Mouse (Mus musculus) stomach, embryonic 16.5 days (tissue): Measurements from ENCODE around the gene Coro6. TPM values are rescaled to one million over a fixed set of nuclear protein-coding genes. Genes with fewer than 3 reads are reported as not detected.

Source experiments
- ATAC-seq: fragments of 200-750 bp; cut with Nextera tagmentation; 2 replicates; pipeline ENCODE4 v1.8.0; 2017; ENCODE audit warnings: moderate number of reproducible peaks, moderate TSS enrichment; ENCODE audit not compliant: insufficient read depth, low FRiP score
- H3K27ac ChIP-seq: fragments of 300-500 bp; sonication (generic); 2 replicates; pipeline ENCODE4 v1.5.1; 2014; ENCODE audit warnings: low read length
- H3K27me3 ChIP-seq: fragments of 300-500 bp; sonication (generic); 2 replicates; pipeline ENCODE4 v1.6.1; 2014; ENCODE audit warnings: low read length, control low read depth, mixed read lengths; ENCODE audit not compliant: control insufficient read depth, insufficient read depth
- H3K36me3 ChIP-seq: fragments of 300-500 bp; sonication (generic); 2 replicates; pipeline ENCODE4 v1.6.1; 2014; ENCODE audit warnings: low read length; ENCODE audit not compliant: control insufficient read depth, insufficient read depth
- H3K4me1 ChIP-seq: fragments of 300-500 bp; sonication (generic); 2 replicates; pipeline ENCODE4 v1.6.1; 2014; ENCODE audit warnings: low read length, control low read depth, mixed read lengths; ENCODE audit not compliant: control insufficient read depth, insufficient read depth
- H3K4me2 ChIP-seq: fragments of 300-500 bp; sonication (generic); 2 replicates; pipeline ENCODE4 v1.6.1; 2014; ENCODE audit warnings: low read depth, low read length, mixed read lengths
- H3K4me3 ChIP-seq: fragments of 300-500 bp; sonication (generic); replicated peaks from 2 replicates; pipeline ENCODE4 v1.5.1; 2014; ENCODE audit warnings: mild to moderate bottlenecking, low read length
- H3K9ac ChIP-seq: fragments of 300-500 bp; sonication (generic); 2 replicates; pipeline ENCODE4 v1.6.1; 2014; ENCODE audit warnings: low read length
- H3K9me3 ChIP-seq: fragments of 300-500 bp; sonication (generic); replicated peaks from 2 replicates; pipeline ENCODE4 v1.6.1; 2016; ENCODE audit warnings: low read length, control low read depth; ENCODE audit not compliant: control insufficient read depth
- WGBS: fragments of 180-500 bp; shearing (Covaris S2); extraction: QIAGEN DNeasy Blood & Tissue Kit; methylation state at CpG from one replicate; pipeline ENCODE4 v1.1.7; 2014; 5-methylcytosine and 5-hydroxymethylcytosine counted together
- polyA plus RNA-seq: library from polyadenylated mRNA; unstranded; fragments of >200 nt; fragmentation: Nextera tagmentation; extraction: Ambion mirVana; gene quantifications from 2 replicates; pipeline ENCODE4 v1.2.1, GENCODE M21; 2015

The Coro6 gene
- polyA plus RNA-seq, 1 experiment from 2014 or later = 2.0 TPM

DNA sequence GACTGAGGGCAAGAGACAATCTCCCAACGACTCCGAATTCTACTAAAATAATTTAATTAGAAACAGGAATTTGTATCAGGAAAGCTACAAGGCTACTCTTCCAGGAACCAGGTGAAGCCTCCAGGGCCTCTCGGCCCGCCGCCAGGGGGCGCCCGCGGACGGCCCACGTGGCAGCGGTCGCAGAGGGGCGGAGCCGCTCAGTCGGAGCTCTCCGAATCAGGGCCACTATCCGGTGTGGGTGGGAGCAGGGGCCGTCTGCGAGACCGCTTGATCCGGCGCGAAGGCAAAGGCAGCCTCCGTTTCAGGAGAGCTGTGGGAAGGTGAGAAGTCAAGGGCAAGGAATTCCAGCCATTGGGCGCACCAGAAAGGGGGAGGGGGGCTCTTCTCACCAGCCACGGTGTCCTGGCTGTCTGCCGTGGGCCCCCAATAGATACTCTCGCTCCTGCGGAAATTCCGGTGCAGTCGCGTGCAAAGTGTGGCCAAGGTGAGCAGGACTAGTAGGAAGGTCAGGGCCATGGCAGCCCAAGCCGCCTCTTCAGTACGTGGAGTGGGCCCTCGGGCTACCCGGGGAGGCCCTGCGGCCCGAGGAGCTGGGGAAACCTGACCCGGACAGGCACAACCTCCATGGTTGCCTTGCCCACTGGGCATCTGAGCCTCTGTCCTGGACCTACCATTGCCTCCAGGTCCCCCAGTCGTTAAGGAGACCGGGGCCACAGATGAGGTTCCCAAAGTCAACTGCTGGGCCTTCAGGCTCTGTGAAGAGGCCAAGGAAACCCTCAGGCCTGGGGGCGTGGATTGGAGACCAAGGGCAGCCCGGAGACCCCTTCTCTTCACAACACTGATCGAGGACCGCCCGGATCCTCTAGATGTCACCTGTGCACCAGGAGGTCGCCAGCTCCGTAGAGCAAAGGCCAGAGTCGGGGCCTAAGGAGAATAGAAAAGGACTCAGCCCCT lies 46.1 kb downstream of the Coro6 start:
- Histone ChIP-seq H3K9me3 (no peaks in the 10 kb centered on the region), H3K9ac (peak overlapping the region; percentile 66), H3K27me3 (no peaks in the 10 kb centered on the region), H3K36me3 (peaks cover 32% of the 10 kb centered on the region), H3K4me1 (peaks cover 13% of the 10 kb centered on the region), H3K4me3 (peak overlapping the region; percentile 33), H3K27ac (no peak overlapping the region), H3K4me2 (peak overlapping the region; percentile 60)
- 20% methylated on average over 49 of the region's 49 CpGs for WGBS
- ATAC-seq = peak; percentile 52; the same call in 1 of the 2 replicates

DNA sequence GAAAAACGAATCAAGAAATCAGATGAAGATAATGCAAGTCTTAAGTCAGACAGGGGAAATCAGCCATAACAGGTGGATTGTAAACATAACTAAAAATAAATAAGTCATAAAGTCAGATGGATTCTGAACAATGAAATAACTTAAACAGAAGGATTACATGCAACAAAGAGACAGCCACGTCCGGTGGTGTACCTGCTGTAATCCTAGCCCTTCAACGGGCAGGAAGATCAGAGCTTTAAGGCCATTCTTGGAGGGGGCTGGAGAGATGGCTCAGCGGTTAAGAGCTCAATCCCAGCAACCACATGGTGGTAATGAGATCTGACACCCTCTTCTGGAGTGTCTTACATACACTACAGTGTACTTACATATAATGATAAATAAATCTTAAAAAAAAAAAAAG lies 49.1 kb downstream of the Coro6 start:
- Histone ChIP-seq H3K9me3 (no peaks in the 10 kb centered on the region), H3K4me1 (peaks cover 36% of the 10 kb centered on the region), H3K27me3 (peaks cover 5% of the 10 kb centered on the region; the same call in 1 of the 2 replicates), H3K4me2 (no peak overlapping the region), H3K36me3 (peaks cover 10% of the 10 kb centered on the region; the same call in 1 of the 2 replicates), H3K27ac (no peak overlapping the region), H3K9ac (no peak overlapping the region), H3K4me3 (no peak overlapping the region)
- 65% methylated on average over 5 of the region's 5 CpGs for WGBS
- ATAC-seq = no peak

DNA sequence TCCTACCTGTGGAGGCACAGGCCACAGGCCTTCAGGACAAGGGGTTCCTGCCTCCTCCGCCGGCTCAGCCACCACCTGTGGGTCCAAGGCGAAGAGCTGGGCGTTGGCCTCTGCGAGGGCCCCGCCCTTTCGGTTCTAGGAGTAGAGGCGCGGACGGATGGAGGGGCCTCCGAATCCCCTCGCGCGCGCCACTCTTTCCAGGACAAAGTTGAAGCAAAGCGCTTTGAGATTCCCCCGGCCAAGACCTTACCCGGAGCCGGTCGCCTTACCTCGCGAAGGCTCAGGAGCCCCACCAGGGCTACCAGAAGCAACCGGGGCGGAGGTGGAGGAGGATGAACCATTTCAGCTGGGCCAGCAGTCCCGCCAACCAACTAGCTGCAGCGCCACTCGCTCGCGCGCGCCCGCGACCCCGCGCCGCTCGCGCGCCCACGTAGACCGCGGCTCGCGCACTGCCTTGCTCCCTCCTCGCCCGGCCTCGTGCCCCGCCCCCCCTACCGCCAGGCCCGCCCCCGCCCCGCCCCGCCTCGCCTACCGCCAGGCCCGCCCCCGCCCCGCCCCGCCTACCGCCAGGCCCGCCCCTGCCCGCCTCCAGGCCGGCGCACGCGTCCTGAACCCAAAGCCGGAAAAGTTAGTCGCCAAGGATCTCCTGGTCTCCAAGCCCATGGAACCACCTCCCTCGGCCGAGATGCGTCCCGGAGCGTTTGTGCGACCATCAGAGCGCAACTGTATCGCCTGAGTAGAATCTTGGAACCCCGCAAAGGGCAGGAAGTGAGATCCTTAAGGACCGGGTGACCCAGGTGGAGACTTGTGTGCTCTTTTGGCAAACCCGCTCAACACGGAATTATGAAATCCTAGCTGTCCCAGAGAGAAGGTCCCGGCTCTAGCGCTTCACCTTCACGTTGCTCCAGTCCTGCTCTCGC lies 50.9 kb downstream of the Coro6 start:
- Histone ChIP-seq H3K27me3 (peaks cover 12% of the 10 kb centered on the region; the same call in 1 of the 2 replicates), H3K4me3 (peak overlapping the region; percentile 77), H3K36me3 (0 out of 2 replicates have a peak, but pooled peaks cover 3% of the 10 kb centered on the region), H3K4me2 (peak overlapping the region; percentile 89), H3K9me3 (no peaks in the 10 kb centered on the region), H3K27ac (peak overlapping the region; percentile 74), H3K9ac (peak overlapping the region; percentile 84), H3K4me1 (peaks cover 35% of the 10 kb centered on the region)
- WGBS = under 1% methylated on average over 68 of the region's 84 CpGs
- peak; percentile 84 for ATAC-seq

DNA sequence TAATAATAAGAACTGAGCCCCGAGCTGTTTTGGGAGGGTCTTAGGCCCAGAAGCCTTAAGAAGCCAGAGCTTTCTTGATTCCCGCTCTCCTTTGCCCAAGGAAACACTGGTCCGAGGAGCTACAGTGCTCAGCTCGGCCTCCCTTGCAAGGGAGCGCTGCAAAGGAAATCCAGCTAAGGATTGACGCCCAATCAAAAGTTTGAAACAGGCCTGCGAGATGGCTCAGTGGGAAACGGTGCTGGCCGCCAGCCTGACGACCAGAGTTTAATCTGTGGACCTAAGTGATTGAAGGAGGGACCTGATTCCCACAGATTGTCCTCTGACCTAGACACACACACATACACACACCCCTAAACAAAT lies 51.6 kb downstream of the Coro6 start:
- ATAC-seq = no peak
- peaks cover 30% of the 10 kb centered on the region for H3K4me1 ChIP-seq
- H3K9ac ChIP-seq = peak overlapping the region; percentile 75
- peaks cover 12% of the 10 kb centered on the region; the same call in 1 of the 2 replicates for H3K27me3 ChIP-seq
- no peaks in the 10 kb centered on the region for H3K9me3 ChIP-seq
- H3K36me3 ChIP-seq = 0 out of 2 replicates have a peak, but pooled peaks cover 3% of the 10 kb centered on the region
- peak overlapping the region; percentile 77 for H3K4me3 ChIP-seq
- H3K4me2 ChIP-seq = peak overlapping the region; percentile 89
- 20% methylated on average over 10 of the region's 10 CpGs for WGBS
- peak overlapping the region; percentile 66 for H3K27ac ChIP-seq

DNA sequence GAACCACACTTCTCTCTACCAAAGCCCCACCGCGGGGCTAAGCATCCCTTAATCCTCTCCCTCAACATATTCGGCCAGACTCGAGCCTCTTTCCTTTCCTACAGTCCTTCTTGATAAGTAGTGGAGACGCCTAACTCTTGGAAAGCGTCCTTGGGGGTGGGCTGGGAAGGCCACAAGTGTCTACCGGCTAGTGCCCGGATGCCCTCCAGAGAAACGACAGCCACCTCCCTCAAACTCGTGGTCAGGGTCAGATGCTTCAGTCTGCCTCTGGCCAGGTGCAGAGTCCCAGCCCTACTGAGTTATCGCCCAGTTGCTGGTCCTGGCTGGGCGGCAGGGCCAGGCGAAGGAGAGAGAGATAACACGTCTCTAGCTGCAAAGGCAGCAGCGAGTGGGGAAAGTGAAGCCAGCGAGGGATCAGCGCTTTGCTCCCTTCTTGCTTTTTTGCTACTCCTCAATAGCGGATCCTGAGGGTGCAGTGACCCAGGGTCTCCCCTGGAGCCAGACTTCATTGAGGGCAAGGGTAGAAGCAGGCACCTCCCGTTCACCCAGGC lies 52.1 kb downstream of the Coro6 start:
- no peaks in the 10 kb centered on the region for H3K9me3 ChIP-seq
- no peak for ATAC-seq
- 0 out of 2 replicates have a peak, but pooled peaks cover 3% of the 10 kb centered on the region for H3K36me3 ChIP-seq
- H3K9ac ChIP-seq = peak overlapping the region; percentile 71
- H3K4me3 ChIP-seq = peak overlapping the region; percentile 77
- peak overlapping the region; percentile 89 for H3K4me2 ChIP-seq
- peaks cover 30% of the 10 kb centered on the region for H3K4me1 ChIP-seq
- no peak overlapping the region for H3K27ac ChIP-seq
- WGBS = 15% methylated on average over 19 of the region's 19 CpGs
- peaks cover 12% of the 10 kb centered on the region; the same call in 1 of the 2 replicates for H3K27me3 ChIP-seq

DNA sequence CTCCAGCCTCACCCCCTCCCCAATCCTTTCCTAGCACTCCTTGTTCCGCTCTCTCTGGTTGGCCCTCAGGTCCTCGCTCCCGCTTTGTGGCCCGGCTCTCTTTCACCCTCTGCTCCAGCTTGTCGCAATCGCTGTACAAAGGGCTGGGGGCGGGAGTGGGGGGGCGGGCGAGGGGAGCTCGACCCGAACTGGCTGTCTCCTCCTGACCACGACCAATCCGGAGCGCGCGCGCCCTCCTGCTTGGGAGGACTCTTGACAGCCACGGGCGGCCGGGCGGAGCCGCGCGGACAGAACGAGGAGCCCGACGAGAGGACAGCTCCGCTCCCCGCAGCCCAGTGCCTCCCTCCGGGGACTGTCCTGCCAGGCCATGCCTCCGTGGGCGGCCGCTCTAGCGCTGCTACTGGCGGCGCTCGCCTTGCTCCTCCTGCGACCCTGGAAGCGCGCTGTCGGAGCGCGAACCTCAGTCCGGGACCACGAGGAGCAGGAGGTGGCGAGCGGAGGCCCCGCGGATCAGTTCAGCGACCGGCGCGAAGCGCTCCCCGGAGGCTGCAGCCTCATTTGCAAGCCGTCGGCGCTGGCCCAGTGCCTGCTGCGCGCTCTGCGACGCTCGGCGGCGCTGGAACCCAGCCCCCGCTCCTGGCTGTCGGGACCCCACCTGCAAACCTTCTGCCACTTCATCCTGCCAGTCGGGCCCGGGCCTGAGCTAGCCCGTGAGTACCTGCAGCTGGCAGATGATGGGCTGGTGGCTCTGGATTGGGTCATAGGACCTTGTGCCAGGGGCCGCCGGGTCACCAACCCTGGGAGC lies 52.8 kb downstream of the Coro6 start, which contains the start of gene Abhd15:
TSS of gene Abhd15 (plus strand) at position 290 of the 805 bp plus-strand sequence.
- Histone ChIP-seq H3K4me1 (peaks cover 30% of the 10 kb centered on the region), H3K4me2 (peak within 1 kb of the TSS; percentile 89), H3K27ac (no peak within 1 kb of the TSS), H3K27me3 (peaks cover 12% of the 10 kb centered on the region; the same call in 1 of the 2 replicates), H3K4me3 (peak within 1 kb of the TSS; percentile 77), H3K9ac (peak within 1 kb of the TSS; percentile 75), H3K9me3 (no peaks in the 10 kb centered on the region), H3K36me3 (0 out of 2 replicates have a peak, but pooled peaks cover 2% of the 10 kb centered on the region)
- WGBS = under 1% methylated on average over 72 of the region's 72 CpGs
- peak; percentile 51 for ATAC-seq

DNA sequence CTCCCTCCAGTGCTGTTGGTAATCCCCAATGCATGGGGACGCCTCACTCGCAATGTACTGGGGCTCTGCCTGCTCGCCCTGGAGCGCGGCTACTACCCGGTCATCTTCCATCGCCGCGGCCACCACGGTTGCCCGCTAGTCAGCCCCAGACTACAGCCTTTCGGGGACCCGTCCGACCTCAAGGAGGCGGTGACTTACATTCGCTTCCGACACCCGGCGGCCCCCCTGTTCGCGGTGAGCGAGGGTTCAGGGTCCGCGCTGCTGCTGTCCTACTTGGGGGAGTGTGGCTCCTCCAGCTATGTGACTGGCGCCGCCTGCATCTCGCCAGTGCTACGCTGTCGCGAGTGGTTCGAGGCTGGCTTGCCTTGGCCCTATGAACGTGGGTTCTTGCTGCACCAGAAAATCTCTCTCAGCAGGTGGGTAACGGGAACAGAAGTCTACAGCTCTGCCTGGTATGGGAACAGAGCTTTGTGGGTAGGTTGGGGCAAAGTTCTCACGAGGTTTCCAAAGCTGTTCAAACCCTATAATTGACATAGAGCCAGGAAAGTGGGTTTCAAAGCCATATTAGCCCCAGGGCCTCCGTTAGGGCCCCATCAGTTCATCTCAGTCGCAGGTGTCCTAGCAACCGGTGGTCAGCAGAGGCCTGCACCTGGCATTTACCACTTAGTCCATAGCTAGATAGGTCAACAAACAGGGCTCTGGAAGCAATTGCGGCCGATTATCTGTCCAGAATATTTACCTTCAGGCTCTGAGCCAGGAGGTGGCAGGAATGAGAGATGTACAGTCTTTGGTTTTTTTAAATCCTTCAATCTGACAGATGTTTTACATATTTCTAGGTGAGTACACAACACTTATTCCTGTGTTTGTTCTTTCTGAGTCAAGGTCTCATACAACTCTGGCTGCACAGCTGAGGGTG lies 53.7 kb downstream of the Coro6 start, which contains the start of gene Trp53i13:
TSS of gene Trp53i13 (minus strand) at position 344 of the 916 bp plus-strand sequence.
- Histone ChIP-seq H3K27me3 (peaks cover 12% of the 10 kb centered on the region; the same call in 1 of the 2 replicates), H3K4me2 (peak within 1 kb of the TSS; percentile 89), H3K9ac (peak within 1 kb of the TSS; percentile 71), H3K4me3 (peak within 1 kb of the TSS; percentile 77), H3K9me3 (no peaks in the 10 kb centered on the region), H3K36me3 (no peaks in the 10 kb centered on the region), H3K27ac (no peak within 1 kb of the TSS), H3K4me1 (peaks cover 30% of the 10 kb centered on the region)
- ATAC-seq = no peak
- WGBS = 6% methylated on average over 39 of the region's 39 CpGs
